Mouse (Mus musculus): ENCODE results near the gene St8sia1. TPM values are rescaled to one million over a fixed set of nuclear protein-coding genes. Genes with fewer than 3 reads are reported as not detected.
A peak's percentile ranks its signal among the peaks of the same experiment; 100 is the strongest.

St8sia1 gene
- polyA plus RNA-seq, 1 experiment from 2014 or later = 8.6 TPM

DNA sequence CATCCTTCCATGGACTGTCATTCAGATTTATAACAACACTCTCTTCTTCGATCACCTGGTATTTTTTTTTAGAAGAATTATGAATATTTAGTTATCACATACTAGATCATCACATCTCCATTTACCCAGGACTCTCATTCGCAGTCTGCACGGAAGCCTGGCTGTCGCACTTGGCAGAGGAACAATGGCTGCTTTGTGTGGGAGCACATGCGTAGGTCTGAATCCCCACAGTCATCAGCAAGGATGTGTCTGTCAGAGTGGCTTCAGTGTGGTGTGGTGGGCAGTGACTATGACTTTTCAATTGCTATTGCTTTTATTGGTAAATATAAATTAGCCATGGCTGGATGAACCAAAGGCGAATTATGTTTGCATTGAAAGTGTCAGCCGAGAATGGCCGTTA lies 23.2 kb downstream of the St8sia1 start:
- H3K36me3 ChIP-seq = peaks cover 6% of the 10 kb centered on the region; the same call in 1 of the 2 replicates
- no peak overlapping the region for H3K27ac ChIP-seq (replicated peaks)
- H3K27me3 ChIP-seq (replicated peaks) = no peaks in the 10 kb centered on the region
- no peak overlapping the region for H3K9ac ChIP-seq (replicated peaks)
- no peak overlapping the region for H3K4me2 ChIP-seq
- no peak overlapping the region for H3K4me3 ChIP-seq (replicated peaks)
- WGBS = 49% methylated on average over 8 of the region's 8 CpGs
- no peaks in the 10 kb centered on the region for H3K9me3 ChIP-seq (replicated peaks)
- H3K4me1 ChIP-seq = peaks cover 25% of the 10 kb centered on the region
- 0 out of 2 replicates have a peak, but pooled peaks have one; percentile 40 for ATAC-seq (ENCODE audit: low FRiP score)

DNA sequence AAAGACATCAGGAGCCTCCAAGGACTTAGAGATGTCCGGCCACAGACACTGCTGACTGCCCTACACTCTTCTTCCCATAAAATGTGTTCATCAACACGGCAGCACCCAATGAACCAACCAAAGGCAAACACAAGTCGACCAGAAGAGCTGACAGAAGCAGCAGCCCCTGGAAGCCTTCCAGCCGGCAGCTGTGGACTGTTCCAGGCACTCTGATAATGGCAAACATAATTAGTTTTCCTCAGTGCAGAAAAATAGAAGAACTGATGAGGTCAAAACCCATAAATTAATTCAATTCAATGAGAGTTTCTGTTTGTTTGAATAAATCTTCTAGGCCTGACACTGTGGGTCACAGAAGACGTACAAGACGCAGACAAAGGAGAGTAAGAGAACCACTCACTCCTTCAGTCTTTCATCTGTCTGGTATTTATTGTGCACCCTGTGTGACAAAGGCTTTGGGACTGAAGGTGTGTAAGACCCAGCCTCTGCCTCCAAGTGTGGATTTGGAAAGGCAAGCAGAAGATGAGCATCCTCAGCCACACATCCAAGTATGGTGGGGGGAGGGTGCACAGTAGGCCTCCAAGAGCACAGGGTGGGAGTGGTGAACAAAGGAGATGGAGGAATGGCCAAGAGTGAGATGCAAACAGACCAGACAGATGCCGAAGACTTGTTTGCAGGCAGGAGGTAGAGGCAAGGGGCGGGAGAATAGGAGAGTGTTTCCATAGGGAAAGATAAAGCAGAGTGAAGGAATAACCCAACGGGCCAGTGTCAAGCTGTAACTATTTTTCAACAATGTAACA lies 25.5 kb downstream of the St8sia1 start:
- H3K27ac ChIP-seq (replicated peaks) = 0 out of 2 replicates have a peak overlapping the region, but pooled peaks have one; percentile 4
- no peak overlapping the region for H3K4me3 ChIP-seq (replicated peaks)
- no peak overlapping the region for H3K4me2 ChIP-seq
- H3K9ac ChIP-seq (replicated peaks) = no peak overlapping the region
- WGBS = 27% methylated on average over 9 of the region's 9 CpGs
- peaks cover 24% of the 10 kb centered on the region for H3K4me1 ChIP-seq
- H3K36me3 ChIP-seq = no peaks in the 10 kb centered on the region
- no peaks in the 10 kb centered on the region for H3K9me3 ChIP-seq (replicated peaks)
- no peak for ATAC-seq (ENCODE audit: low FRiP score)
- no peaks in the 10 kb centered on the region for H3K27me3 ChIP-seq (replicated peaks)

DNA sequence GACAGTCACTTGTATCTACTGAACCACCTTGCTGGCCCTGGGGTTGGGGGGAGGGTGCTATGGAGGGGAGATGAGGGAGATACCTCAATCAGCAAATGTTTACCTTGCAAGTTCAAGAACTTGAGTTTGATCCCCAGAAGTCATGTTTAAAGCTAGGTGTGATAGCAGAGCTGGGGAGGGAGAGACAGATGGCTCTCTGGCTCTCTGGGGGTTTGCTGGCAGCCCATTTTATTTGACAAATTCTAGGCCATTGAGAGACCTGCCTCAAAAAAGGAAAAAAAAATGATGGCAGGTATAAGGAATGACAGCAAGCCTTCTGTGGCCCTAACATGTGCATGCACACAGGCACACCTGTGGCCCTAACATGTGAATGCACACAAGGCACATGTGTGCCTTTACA lies 26.2 kb downstream of the St8sia1 start:
- Histone ChIP-seq H3K4me1 (peaks cover 23% of the 10 kb centered on the region), H3K4me3 (replicated peaks) (no peak overlapping the region), H3K4me2 (no peak overlapping the region), H3K9ac (replicated peaks) (no peak overlapping the region), H3K27ac (replicated peaks) (no peak overlapping the region), H3K9me3 (replicated peaks) (no peaks in the 10 kb centered on the region), H3K36me3 (no peaks in the 10 kb centered on the region), H3K27me3 (replicated peaks) (no peaks in the 10 kb centered on the region)
- no peak for ATAC-seq (ENCODE audit: low FRiP score)

DNA sequence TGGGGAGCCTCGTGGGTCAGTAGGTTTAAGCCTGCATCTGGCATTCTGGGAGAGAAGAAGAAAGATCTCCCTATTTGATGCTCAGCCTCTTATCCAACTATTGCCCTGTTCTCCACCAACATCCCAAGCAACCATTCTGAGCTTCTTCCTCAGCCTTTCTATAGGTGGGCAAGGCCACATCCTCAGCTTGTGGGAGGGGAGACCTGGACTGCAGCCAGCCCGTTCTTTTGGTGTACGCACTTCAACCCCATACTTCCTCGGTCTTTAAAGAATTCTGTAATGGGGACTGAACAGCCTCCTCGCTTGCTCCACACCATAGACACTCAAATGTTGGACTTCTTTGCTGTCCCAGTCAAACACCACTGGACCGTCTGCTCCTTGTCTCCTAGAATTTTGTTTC lies 31.7 kb downstream of the St8sia1 start:
- Histone ChIP-seq H3K4me2 (no peak overlapping the region), H3K36me3 (no peaks in the 10 kb centered on the region), H3K9me3 (replicated peaks) (no peaks in the 10 kb centered on the region), H3K27me3 (replicated peaks) (no peaks in the 10 kb centered on the region), H3K4me1 (no peaks in the 10 kb centered on the region), H3K27ac (replicated peaks) (no peak overlapping the region; the same call in 1 of the 2 replicates), H3K9ac (replicated peaks) (no peak overlapping the region), H3K4me3 (replicated peaks) (no peak overlapping the region)
- ATAC-seq (ENCODE audit: low FRiP score) = no peak
- WGBS = 84% methylated on average over 6 of the region's 6 CpGs

DNA sequence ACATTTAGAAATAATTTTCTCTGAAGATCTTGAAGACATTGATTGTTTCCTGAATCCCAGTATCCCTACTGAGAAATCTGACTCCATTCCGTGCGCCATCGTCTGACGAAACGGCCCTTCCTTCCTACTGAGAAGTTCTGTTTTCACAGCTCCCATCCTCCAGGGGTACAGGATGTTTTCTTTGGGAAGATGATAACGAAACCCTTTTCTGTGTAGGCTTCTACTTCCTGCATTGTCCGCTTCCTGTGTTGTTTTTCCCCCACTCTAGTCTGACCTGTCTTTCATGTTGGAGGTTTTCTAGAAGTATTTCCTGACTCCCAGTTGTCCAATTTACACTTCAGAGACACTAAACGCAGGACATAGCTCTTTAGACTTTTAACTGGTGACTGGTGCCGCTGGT lies 32.1 kb downstream of the St8sia1 start:
- ATAC-seq (ENCODE audit: low FRiP score) = no peak
- Histone ChIP-seq H3K9me3 (replicated peaks) (no peaks in the 10 kb centered on the region), H3K4me2 (no peak overlapping the region), H3K4me3 (replicated peaks) (no peak overlapping the region), H3K4me1 (no peaks in the 10 kb centered on the region), H3K27me3 (replicated peaks) (no peaks in the 10 kb centered on the region), H3K9ac (replicated peaks) (no peak overlapping the region), H3K36me3 (no peaks in the 10 kb centered on the region), H3K27ac (replicated peaks) (no peak overlapping the region; the same call in 1 of the 2 replicates)
- WGBS = 81% methylated on average over 9 of the region's 9 CpGs

DNA sequence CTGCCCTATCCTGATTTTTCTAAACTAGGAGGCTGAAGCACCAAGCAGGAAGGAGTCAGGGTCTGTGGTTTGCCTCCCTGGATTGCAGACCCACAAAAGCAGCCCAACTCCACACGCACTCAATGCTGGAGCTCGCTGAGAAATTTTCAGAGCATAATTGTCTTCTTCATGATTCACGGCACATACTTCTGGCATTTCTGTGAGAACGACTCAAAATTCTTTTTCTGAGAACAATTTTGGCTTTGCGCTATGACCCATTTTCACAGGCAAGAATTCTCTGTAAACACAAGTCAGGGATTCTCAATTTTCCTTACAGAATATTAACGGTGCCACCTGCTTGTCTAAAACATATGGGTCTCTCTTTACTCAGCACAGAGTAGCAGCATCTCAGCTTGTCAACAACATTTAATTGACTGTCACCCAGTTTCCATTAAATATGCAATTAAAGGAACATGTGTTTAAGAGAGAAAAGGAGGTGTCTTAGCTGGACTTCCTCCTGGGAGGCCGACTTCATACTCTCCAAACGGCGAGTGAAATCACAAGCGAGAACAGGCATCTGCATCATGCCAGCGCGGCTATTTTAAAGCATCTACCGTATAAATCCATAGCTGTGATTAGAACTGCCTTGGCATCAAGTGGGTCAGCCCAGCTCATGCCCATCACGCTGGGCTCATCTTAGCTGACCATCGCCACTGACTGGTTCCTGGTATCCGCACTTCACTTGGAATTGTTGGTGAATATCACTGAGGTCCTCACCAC lies 35.5 kb downstream of the St8sia1 start:
- no peaks in the 10 kb centered on the region for H3K9me3 ChIP-seq (replicated peaks)
- no peaks in the 10 kb centered on the region for H3K4me1 ChIP-seq
- no peak for ATAC-seq (ENCODE audit: low FRiP score)
- 76% methylated on average over 16 of the region's 16 CpGs for WGBS
- no peaks in the 10 kb centered on the region for H3K36me3 ChIP-seq
- H3K27me3 ChIP-seq (replicated peaks) = no peaks in the 10 kb centered on the region
- H3K27ac ChIP-seq (replicated peaks) = no peak overlapping the region
- H3K4me2 ChIP-seq = no peak overlapping the region
- H3K4me3 ChIP-seq (replicated peaks) = no peak overlapping the region
- no peak overlapping the region for H3K9ac ChIP-seq (replicated peaks)

DNA sequence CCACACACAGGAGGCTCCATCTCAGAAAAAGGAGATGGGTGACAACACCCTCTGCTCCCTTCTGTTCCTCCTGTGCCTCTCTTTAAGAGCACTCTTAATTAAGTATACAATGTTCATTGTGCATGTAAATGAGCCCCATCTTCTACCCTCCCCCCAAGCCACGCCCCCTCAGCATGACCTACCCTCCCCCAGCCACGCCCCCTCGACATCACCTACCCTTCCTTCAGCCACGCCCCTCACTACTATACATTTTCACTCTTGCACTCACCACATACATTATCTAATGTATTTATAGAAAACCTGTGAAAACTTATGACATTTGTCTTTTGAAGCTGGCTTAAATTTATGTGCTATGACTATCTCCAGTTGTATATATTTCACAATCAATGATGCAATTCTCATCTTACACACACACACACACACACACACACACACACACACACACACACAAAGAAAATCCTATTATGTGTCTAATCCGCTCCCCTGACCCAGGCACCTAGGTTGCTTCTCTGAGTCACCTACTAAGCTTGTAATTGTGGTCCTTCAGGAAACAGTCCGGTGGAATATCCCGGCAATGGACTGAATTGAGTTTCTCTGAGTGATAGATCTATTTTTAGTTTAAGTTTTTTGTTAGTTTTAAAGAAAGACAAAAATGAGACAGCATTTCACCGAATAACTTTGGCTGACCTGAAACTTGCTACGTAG lies 37.2 kb downstream of the St8sia1 start:
- H3K9me3 ChIP-seq (replicated peaks) = no peaks in the 10 kb centered on the region
- WGBS = 91% methylated on average over 9 of the region's 9 CpGs
- H3K4me3 ChIP-seq (replicated peaks) = no peak overlapping the region
- ATAC-seq (ENCODE audit: low FRiP score) = no peak
- no peak overlapping the region for H3K27ac ChIP-seq (replicated peaks)
- no peak overlapping the region for H3K4me2 ChIP-seq
- H3K27me3 ChIP-seq (replicated peaks) = no peaks in the 10 kb centered on the region
- H3K36me3 ChIP-seq = no peaks in the 10 kb centered on the region
- no peak overlapping the region for H3K9ac ChIP-seq (replicated peaks)
- H3K4me1 ChIP-seq = no peaks in the 10 kb centered on the region

DNA sequence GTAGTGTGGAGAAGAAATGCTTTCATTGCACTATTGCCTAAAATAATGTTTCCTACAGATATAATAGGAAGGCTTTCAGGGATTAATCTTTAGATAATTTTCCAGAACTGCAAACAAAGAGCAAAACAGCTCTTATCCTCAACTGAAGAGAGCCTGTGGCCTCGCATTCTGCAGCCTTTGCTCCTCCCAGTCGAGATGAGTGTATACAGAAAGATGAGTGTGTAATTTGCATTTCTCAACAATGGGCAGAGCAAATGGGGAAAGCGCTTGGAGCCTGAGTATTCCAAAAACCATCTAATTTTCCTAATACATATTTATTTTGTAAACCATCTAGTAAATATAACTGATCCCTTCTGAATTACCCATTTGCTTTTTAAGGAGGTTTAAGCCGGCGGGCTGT lies 38.3 kb downstream of the St8sia1 start:
- 53% methylated on average over 5 of the region's 5 CpGs for WGBS
- no peaks in the 10 kb centered on the region for H3K9me3 ChIP-seq (replicated peaks)
- no peak overlapping the region for H3K4me3 ChIP-seq (replicated peaks)
- no peak for ATAC-seq (ENCODE audit: low FRiP score)
- no peaks in the 10 kb centered on the region for H3K4me1 ChIP-seq
- no peak overlapping the region for H3K4me2 ChIP-seq
- no peaks in the 10 kb centered on the region for H3K36me3 ChIP-seq
- H3K27ac ChIP-seq (replicated peaks) = no peak overlapping the region
- no peaks in the 10 kb centered on the region for H3K27me3 ChIP-seq (replicated peaks)
- no peak overlapping the region for H3K9ac ChIP-seq (replicated peaks)

DNA sequence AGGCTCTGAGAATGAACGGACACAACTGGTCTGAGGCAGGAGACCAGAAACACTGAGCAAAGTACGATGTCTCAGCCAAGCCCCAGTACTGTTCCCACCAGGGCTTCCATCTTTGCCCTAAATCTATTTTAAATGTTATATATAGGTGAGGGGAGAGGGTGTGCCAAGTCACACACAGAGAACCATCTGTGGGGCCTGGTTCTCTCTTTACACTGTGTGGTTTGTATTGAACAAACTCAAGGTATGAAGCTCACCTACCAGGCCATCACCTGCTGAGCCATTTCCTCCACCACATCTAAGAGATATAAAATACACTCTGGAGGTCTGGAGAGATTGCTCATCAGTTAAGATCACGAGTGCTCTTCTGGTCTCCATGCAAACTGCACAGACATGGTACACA lies 38.9 kb downstream of the St8sia1 start:
- H3K4me3 ChIP-seq (replicated peaks) = no peak overlapping the region
- H3K36me3 ChIP-seq = no peaks in the 10 kb centered on the region
- no peaks in the 10 kb centered on the region for H3K27me3 ChIP-seq (replicated peaks)
- no peak overlapping the region for H3K4me2 ChIP-seq
- H3K4me1 ChIP-seq = no peaks in the 10 kb centered on the region
- no peak overlapping the region for H3K9ac ChIP-seq (replicated peaks)
- no peaks in the 10 kb centered on the region for H3K9me3 ChIP-seq (replicated peaks)
- H3K27ac ChIP-seq (replicated peaks) = no peak overlapping the region
- 79% methylated on average over 3 of the region's 3 CpGs for WGBS
- ATAC-seq (ENCODE audit: low FRiP score) = no peak

DNA sequence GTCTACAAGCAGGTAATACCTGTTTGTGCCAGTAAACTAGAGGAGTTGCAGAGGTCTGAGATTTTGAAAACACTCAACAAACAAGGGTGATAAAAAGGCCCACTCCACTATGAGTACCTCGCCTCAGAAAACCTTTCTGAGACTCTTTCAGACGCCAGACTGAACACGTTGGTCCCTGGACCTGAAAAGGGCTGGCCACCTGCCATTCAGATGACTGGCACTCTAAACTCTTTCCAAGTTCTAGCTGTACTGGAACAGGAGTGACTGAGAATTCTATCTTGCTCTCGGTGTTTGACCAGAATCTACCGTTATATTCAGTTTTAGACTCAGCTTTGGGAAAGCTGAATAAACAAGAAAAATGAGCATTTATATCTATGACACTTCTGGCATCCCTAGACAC lies 43.4 kb downstream of the St8sia1 start:
- H3K27ac ChIP-seq (replicated peaks) = no peak overlapping the region
- H3K4me1 ChIP-seq = peaks cover 6% of the 10 kb centered on the region
- no peaks in the 10 kb centered on the region for H3K27me3 ChIP-seq (replicated peaks)
- H3K4me3 ChIP-seq (replicated peaks) = no peak overlapping the region
- 72% methylated on average over 5 of the region's 5 CpGs for WGBS
- H3K4me2 ChIP-seq = no peak overlapping the region
- no peak overlapping the region for H3K9ac ChIP-seq (replicated peaks)
- H3K36me3 ChIP-seq = no peaks in the 10 kb centered on the region
- no peak for ATAC-seq (ENCODE audit: low FRiP score)
- no peaks in the 10 kb centered on the region for H3K9me3 ChIP-seq (replicated peaks)

DNA sequence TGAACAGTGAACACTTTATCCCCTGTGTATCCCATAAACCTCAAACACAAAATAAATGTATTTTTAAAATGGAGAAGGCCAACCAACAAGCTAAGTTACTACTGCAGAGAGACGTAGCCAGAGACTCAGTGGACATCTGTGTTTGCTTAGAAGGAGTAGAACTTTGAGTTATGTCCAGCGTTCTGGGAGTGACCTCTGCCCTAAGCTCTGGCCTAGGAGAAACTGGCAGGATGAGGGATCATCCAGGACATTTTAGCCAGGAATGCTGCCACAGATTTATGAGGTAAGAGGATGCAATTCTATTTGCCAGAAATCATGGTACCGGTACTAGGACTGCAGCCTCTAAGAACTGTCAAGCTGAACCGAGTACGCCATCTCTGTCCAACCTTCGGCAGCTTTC lies 45.6 kb downstream of the St8sia1 start:
- Histone ChIP-seq H3K36me3 (no peaks in the 10 kb centered on the region), H3K4me1 (peaks cover 19% of the 10 kb centered on the region), H3K27ac (replicated peaks) (no peak overlapping the region), H3K4me2 (no peak overlapping the region), H3K4me3 (replicated peaks) (no peak overlapping the region), H3K27me3 (replicated peaks) (no peaks in the 10 kb centered on the region), H3K9ac (replicated peaks) (no peak overlapping the region), H3K9me3 (replicated peaks) (no peaks in the 10 kb centered on the region)
- WGBS = 79% methylated on average over 6 of the region's 6 CpGs
- ATAC-seq (ENCODE audit: low FRiP score) = no peak

Data from neural tube, embryonic 15.5 days (tissue).